Mouse (Mus musculus): ENCODE measurements around the gene Sprn. TPM values are rescaled to one million over a fixed set of nuclear protein-coding genes. Genes with fewer than 3 reads are reported as not detected.

The Sprn gene
- polyA plus RNA-seq (2015; fragmentation: Nextera tagmentation; extraction: Ambion mirVana), result 1.2 and 1.7 TPM in 2 replicates

- Histone ChIP-seq H3K36me3 (no peaks in the 10 kb centered on the region), H3K4me1 (replicated peaks) (peaks cover 5% of the 10 kb centered on the region; the same call in 1 of the 2 replicates), H3K9me3 (no peaks in the 10 kb centered on the region), H3K9ac (no peak within 1 kb of the TSS; the same call in 1 of the 2 replicates), H3K4me2 (replicated peaks) (peak within 1 kb of the TSS; percentile 48), H3K27me3 (replicated peaks) (peaks cover 37% of the 10 kb centered on the region), H3K27ac (no peak within 1 kb of the TSS), H3K4me3 (replicated peaks) (peak within 1 kb of the TSS; percentile 24)
- peak; percentile 28; the same call in 1 of the 2 replicates for ATAC-seq
- 3% methylated on average over 28 of the region's 28 CpGs for WGBS
These were observed at the start of gene Sprn for GRCm38 (mm10) chr7:140154218-140154927. TSS of gene Sprn (minus strand) at chr7:140154877.

GRCm38 (mm10) chr7:140201090-140201489 lies 46.4 kb upstream of the Sprn start:
- no peak overlapping the region for H3K9ac ChIP-seq
- no peaks in the 10 kb centered on the region for H3K4me1 ChIP-seq (replicated peaks)
- ATAC-seq, result no peak
- 87% methylated on average over 4 of the region's 4 CpGs for whole genome bisulfite sequencing
- no peak overlapping the region for H3K4me3 ChIP-seq (replicated peaks)
- H3K4me2 ChIP-seq (replicated peaks), result no peak overlapping the region
- H3K27me3 ChIP-seq (replicated peaks), result no peaks in the 10 kb centered on the region
- no peaks in the 10 kb centered on the region for H3K9me3 ChIP-seq
- H3K27ac ChIP-seq, result no peak overlapping the region
- no peaks in the 10 kb centered on the region for H3K36me3 ChIP-seq

GRCm38 (mm10) chr7:140196002-140196401 lies 41.3 kb upstream of the Sprn start:
- Histone ChIP-seq H3K36me3 (no peaks in the 10 kb centered on the region), H3K4me3 (replicated peaks) (no peak overlapping the region), H3K27ac (no peak overlapping the region), H3K4me1 (replicated peaks) (no peaks in the 10 kb centered on the region), H3K9me3 (no peaks in the 10 kb centered on the region), H3K27me3 (replicated peaks) (no peaks in the 10 kb centered on the region), H3K9ac (no peak overlapping the region), H3K4me2 (replicated peaks) (no peak overlapping the region)
- WGBS, result 79% methylated on average over 8 of the region's 8 CpGs
- no peak for ATAC-seq

GRCm38 (mm10) chr7:140194031-140194430 lies 39.4 kb upstream of the Sprn start:
- H3K27me3 ChIP-seq (replicated peaks), result no peaks in the 10 kb centered on the region
- H3K36me3 ChIP-seq, result no peaks in the 10 kb centered on the region
- ATAC-seq, result no peak
- no peaks in the 10 kb centered on the region for H3K4me1 ChIP-seq (replicated peaks)
- H3K4me3 ChIP-seq (replicated peaks), result no peak overlapping the region
- no peak overlapping the region for H3K4me2 ChIP-seq (replicated peaks)
- 84% methylated on average over 4 of the region's 4 CpGs for WGBS
- no peak overlapping the region for H3K9ac ChIP-seq
- H3K27ac ChIP-seq, result no peak overlapping the region
- no peaks in the 10 kb centered on the region for H3K9me3 ChIP-seq

GRCm38 (mm10) chr7:140192851-140193250 lies 38.2 kb upstream of the Sprn start:
- H3K9ac ChIP-seq, result no peak overlapping the region
- no peak overlapping the region for H3K4me3 ChIP-seq (replicated peaks)
- H3K27me3 ChIP-seq (replicated peaks), result no peaks in the 10 kb centered on the region
- no peak for ATAC-seq
- WGBS, result 73% methylated on average over 2 of the region's 2 CpGs
- no peaks in the 10 kb centered on the region for H3K9me3 ChIP-seq
- no peak overlapping the region for H3K4me2 ChIP-seq (replicated peaks)
- H3K4me1 ChIP-seq (replicated peaks), result no peaks in the 10 kb centered on the region
- no peak overlapping the region for H3K27ac ChIP-seq
- H3K36me3 ChIP-seq, result no peaks in the 10 kb centered on the region

GRCm38 (mm10) chr7:140192445-140192844 lies 37.8 kb upstream of the Sprn start:
- Histone ChIP-seq H3K9ac (no peak overlapping the region), H3K4me1 (replicated peaks) (no peaks in the 10 kb centered on the region)

GRCm38 (mm10) chr7:140190435-140190834 lies 35.8 kb upstream of the Sprn start:
- Histone ChIP-seq H3K4me3 (replicated peaks) (no peak overlapping the region), H3K9me3 (no peaks in the 10 kb centered on the region), H3K4me2 (replicated peaks) (no peak overlapping the region), H3K4me1 (replicated peaks) (no peaks in the 10 kb centered on the region), H3K36me3 (no peaks in the 10 kb centered on the region), H3K27me3 (replicated peaks) (no peaks in the 10 kb centered on the region), H3K9ac (no peak overlapping the region), H3K27ac (no peak overlapping the region)
- no peak for ATAC-seq
- WGBS, result 91% methylated on average over 1 of the region's 1 CpGs

More at GRCm38 (mm10) chr7:140192445-140192844, 37.8 kb upstream of the Sprn start:
- Histone ChIP-seq H3K27ac (no peak overlapping the region), H3K4me2 (replicated peaks) (no peak overlapping the region), H3K4me3 (replicated peaks) (no peak overlapping the region), H3K36me3 (no peaks in the 10 kb centered on the region), H3K27me3 (replicated peaks) (no peaks in the 10 kb centered on the region), H3K9me3 (no peaks in the 10 kb centered on the region)
- 41% methylated on average over 2 of the region's 2 CpGs for WGBS
- ATAC-seq, result no peak

- no peak overlapping the region for H3K4me2 ChIP-seq (replicated peaks)
- 58% methylated on average over 4 of the region's 4 CpGs for WGBS
- H3K9ac ChIP-seq, result no peak overlapping the region
- H3K4me3 ChIP-seq (replicated peaks), result no peak overlapping the region
- H3K9me3 ChIP-seq, result no peaks in the 10 kb centered on the region
- no peaks in the 10 kb centered on the region for H3K36me3 ChIP-seq
- H3K27me3 ChIP-seq (replicated peaks), result no peaks in the 10 kb centered on the region
- ATAC-seq, result no peak
- H3K4me1 ChIP-seq (replicated peaks), result no peaks in the 10 kb centered on the region
- no peak overlapping the region for H3K27ac ChIP-seq
These were observed 34.0 kb upstream of the Sprn start for GRCm38 (mm10) chr7:140188391-140189328.

- WGBS, result 79% methylated on average over 7 of the region's 7 CpGs
These were observed 33.2 kb upstream of the Sprn start for GRCm38 (mm10) chr7:140187721-140188390.

GRCm38 (mm10) chr7:140186646-140187620 lies 32.3 kb upstream of the Sprn start:
- Histone ChIP-seq H3K27ac (no peak overlapping the region), H3K27me3 (replicated peaks) (no peaks in the 10 kb centered on the region), H3K4me1 (replicated peaks) (no peaks in the 10 kb centered on the region), H3K4me3 (replicated peaks) (no peak overlapping the region), H3K36me3 (no peaks in the 10 kb centered on the region), H3K9ac (no peak overlapping the region), H3K9me3 (no peaks in the 10 kb centered on the region), H3K4me2 (replicated peaks) (no peak overlapping the region)
- no peak for ATAC-seq
- 62% methylated on average over 18 of the region's 18 CpGs for WGBS

More at GRCm38 (mm10) chr7:140187721-140188390, 33.2 kb upstream of the Sprn start:
- Histone ChIP-seq H3K9me3 (no peaks in the 10 kb centered on the region), H3K4me1 (replicated peaks) (no peaks in the 10 kb centered on the region), H3K27ac (no peak overlapping the region), H3K36me3 (no peaks in the 10 kb centered on the region), H3K4me2 (replicated peaks) (no peak overlapping the region), H3K9ac (no peak overlapping the region), H3K27me3 (replicated peaks) (no peaks in the 10 kb centered on the region), H3K4me3 (replicated peaks) (no peak overlapping the region)
- ATAC-seq, result no peak

- no peaks in the 10 kb centered on the region for H3K4me1 ChIP-seq (replicated peaks)
- H3K4me2 ChIP-seq (replicated peaks), result no peak overlapping the region
- H3K4me3 ChIP-seq (replicated peaks), result no peak overlapping the region
- no peaks in the 10 kb centered on the region for H3K27me3 ChIP-seq (replicated peaks)
- no peak for ATAC-seq
- WGBS, result 84% methylated on average over 4 of the region's 4 CpGs
- no peaks in the 10 kb centered on the region for H3K9me3 ChIP-seq
- H3K27ac ChIP-seq, result no peak overlapping the region
- no peaks in the 10 kb centered on the region for H3K36me3 ChIP-seq
- H3K9ac ChIP-seq, result no peak overlapping the region
These were observed 29.5 kb upstream of the Sprn start for GRCm38 (mm10) chr7:140184206-140184605.

All from intestine, embryonic 15.5 days (tissue).